Mouse (Mus musculus): ENCODE results near the gene Sdk2. TPM values are rescaled to one million over a fixed set of nuclear protein-coding genes. Genes with fewer than 3 reads are reported as not detected.

Sdk2 gene
- total and polyA plus RNA-seq, 3 experiments = 0.13 TPM; not detected in 2

GRCm38 (mm10) chr11:113972517-113972872 is 94.4 kb downstream of the Sdk2 start:
- no peak overlapping the region for H3K27ac ChIP-seq (ENCODE audit: control insufficient read depth, low read depth, low read length)
- no peaks in the 10 kb centered on the region for H3K36me3 ChIP-seq (ENCODE audit: control insufficient read depth in 1 of 2, insufficient read depth in 2 of 2, low read length in 2 of 2)
- no peaks in the 10 kb centered on the region for H3K4me1 ChIP-seq (ENCODE audit: control insufficient read depth in 1 of 2, insufficient read depth in 2 of 2, low read length in 2 of 2)
- H3K4me3 ChIP-seq (ENCODE audit: control insufficient read depth in 1 of 2, insufficient read depth in 1 of 2, low read depth in 2 of 2, low read length in 2 of 2) = no peak overlapping the region
- no peaks in the 10 kb centered on the region for H3K9me3 ChIP-seq (replicated peaks; ENCODE audit: insufficient read depth, low read length)
- no peaks in the 10 kb centered on the region for H3K79me2 ChIP-seq (ENCODE audit: control insufficient read depth, insufficient read depth, low read length, poor library complexity)
- no peaks in the 10 kb centered on the region for H3K27me3 ChIP-seq (ENCODE audit: control insufficient read depth in 1 of 2, insufficient read depth in 2 of 2, low read length in 2 of 2)
- no peak for TF ChIP-seq USF1 (IDR thresholded peaks at IDR 0.05; ENCODE audit: low read depth, low read length)
- TF ChIP-seq MXI1 (IDR thresholded peaks at IDR 0.05; ENCODE audit: low read depth, low read length) = no peak
- TF ChIP-seq POLR2A (IDR thresholded peaks at IDR 0.05; ENCODE audit: control insufficient read depth in 1 of 2, insufficient read depth in 1 of 2, low read depth in 1 of 2, low read length in 2 of 2, poor library complexity in 1 of 2) = no peak
- no peak for TF ChIP-seq EP300 (IDR thresholded peaks at IDR 0.05; ENCODE audit: low read depth in 1 of 2, low read length in 2 of 2)
- H3K9ac ChIP-seq (ENCODE audit: control insufficient read depth, low read depth, low read length, poor library complexity, severe bottlenecking) = no peak overlapping the region
- DNase-seq (ENCODE audit: low read depth, low spot score) = no peak

GRCm38 (mm10) chr11:113971609-113972516 is 95.0 kb downstream of the Sdk2 start:
- H3K79me2 ChIP-seq (ENCODE audit: control insufficient read depth, insufficient read depth, low read length, poor library complexity) = no peaks in the 10 kb centered on the region
- H3K9me3 ChIP-seq (replicated peaks; ENCODE audit: insufficient read depth, low read length) = no peaks in the 10 kb centered on the region
- no peaks in the 10 kb centered on the region for H3K36me3 ChIP-seq (ENCODE audit: control insufficient read depth in 1 of 2, insufficient read depth in 2 of 2, low read length in 2 of 2)
- no peak overlapping the region for H3K9ac ChIP-seq (ENCODE audit: control insufficient read depth, low read depth, low read length, poor library complexity, severe bottlenecking)
- no peak overlapping the region for H3K4me3 ChIP-seq (ENCODE audit: control insufficient read depth in 1 of 2, insufficient read depth in 1 of 2, low read depth in 2 of 2, low read length in 2 of 2)
- no peak for DNase-seq (ENCODE audit: low read depth, low spot score)
- no peak overlapping the region for H3K27ac ChIP-seq (ENCODE audit: control insufficient read depth, low read depth, low read length)
- H3K27me3 ChIP-seq (ENCODE audit: control insufficient read depth in 1 of 2, insufficient read depth in 2 of 2, low read length in 2 of 2) = no peaks in the 10 kb centered on the region
- no peaks in the 10 kb centered on the region for H3K4me1 ChIP-seq (ENCODE audit: control insufficient read depth in 1 of 2, insufficient read depth in 2 of 2, low read length in 2 of 2)
- TF ChIP-seq SIN3A (IDR thresholded peaks at IDR 0.05; ENCODE audit: low read length) = no peak
- TF ChIP-seq ZKSCAN1 (IDR thresholded peaks at IDR 0.05; ENCODE audit: low read depth, low read length) = no peak
- no peak for TF ChIP-seq ETS1 (IDR thresholded peaks at IDR 0.05; ENCODE audit: low read depth, low read length)
- no peak for TF ChIP-seq JUND (IDR thresholded peaks at IDR 0.05; ENCODE audit: low read depth, low read length)
- no peak for TF ChIP-seq SMC3 (IDR thresholded peaks at IDR 0.05; ENCODE audit: low read depth, low read length)
- TF ChIP-seq GATA1 (IDR thresholded peaks at IDR 0.05; ENCODE audit: low read depth, low read length) = no peak
- no peak for TF ChIP-seq MAX (IDR thresholded peaks at IDR 0.05; ENCODE audit: low read length)
- no peak for TF ChIP-seq ZC3H11A (IDR thresholded peaks at IDR 0.05; ENCODE audit: low read depth, low read length)
- TF ChIP-seq NELFE (IDR thresholded peaks at IDR 0.05; ENCODE audit: low read depth, low read length) = no peak
- TF ChIP-seq KAT2A (conservative IDR thresholded peaks at IDR 0.05; ENCODE audit: low read depth, low read length) = no peak
- TF ChIP-seq MYB (IDR thresholded peaks at IDR 0.05; ENCODE audit: low read depth, low read length) = no peak
- TF ChIP-seq CHD1 (IDR thresholded peaks at IDR 0.05; ENCODE audit: low read depth, low read length) = no peak
- no peak for TF ChIP-seq GABPA (IDR thresholded peaks at IDR 0.05; ENCODE audit: low read depth, low read length)
- TF ChIP-seq MAZ (IDR thresholded peaks at IDR 0.05; ENCODE audit: low read depth, low read length) = no peak
- no peak for TF ChIP-seq RAD21 (IDR thresholded peaks at IDR 0.05; ENCODE audit: low read depth, low read length)
- TF ChIP-seq EP300 (IDR thresholded peaks at IDR 0.05; ENCODE audit: low read depth in 1 of 2, low read length in 2 of 2) = no peak
- no peak for TF ChIP-seq MXI1 (IDR thresholded peaks at IDR 0.05; ENCODE audit: low read depth, low read length)
- TF ChIP-seq ZNF384 (IDR thresholded peaks at IDR 0.05; ENCODE audit: low read depth, low read length) = no peak
- no peak for TF ChIP-seq RCOR1 (IDR thresholded peaks at IDR 0.05; ENCODE audit: low read depth, low read length)
